Mouse (Mus musculus): ENCODE data around the gene Csrnp3.

GRCm38 (mm10) chr2:65931313-65931712 is 85.7 kb downstream of the Csrnp3 start:
- no peak for TF ChIP-seq CTCF (IDR thresholded peaks at IDR 0.05; ENCODE audit: low read depth, low read length)
- no peak for TF ChIP-seq POLR2A (IDR thresholded peaks at IDR 0.05; ENCODE audit: extremely low read depth, insufficient read depth, low read length)
